Mouse (Mus musculus) limb, embryonic 14.5 days (tissue): ENCODE measurements around the gene C730034F03Rik. TPM values are rescaled to one million over a fixed set of nuclear protein-coding genes. Genes with fewer than 3 reads are reported as not detected.

ENCODE experiments used
- ATAC-seq: fragments of 200-750 bp; cut with Nextera tagmentation; 2 replicates; pipeline ENCODE4 v1.8.0; 2017; ENCODE audit warnings: low read depth, moderate number of reproducible peaks, moderate TSS enrichment; ENCODE audit not compliant: low FRiP score
- DNase-seq: peaks from one replicate; pipeline ENCODE4 v3.0.0-alpha.2; 2015; ENCODE audit warnings: low spot score
- H3K27ac ChIP-seq: fragments of 300-500 bp; sonication (generic); replicated peaks from 2 replicates; pipeline ENCODE4 v1.5.1; 2014; ENCODE audit warnings: low read depth, mild to moderate bottlenecking, low read length, moderate library complexity, mixed read lengths
- H3K27me3 ChIP-seq: fragments of 300-500 bp; sonication (generic); 2 replicates; pipeline ENCODE4 v1.6.1; 2014; ENCODE audit warnings: low read length, mixed read lengths; ENCODE audit not compliant: control insufficient read depth, insufficient read depth
- H3K36me3 ChIP-seq: fragments of 300-500 bp; sonication (generic); 2 replicates; pipeline ENCODE4 v1.6.1; 2014; ENCODE audit warnings: mild to moderate bottlenecking, low read length, moderate library complexity, mixed read lengths; ENCODE audit not compliant: control insufficient read depth, insufficient read depth
- H3K4me1 ChIP-seq: fragments of 300-500 bp; sonication (generic); 2 replicates; pipeline ENCODE4 v1.6.1; 2014; ENCODE audit warnings: antibody characterized with exemption, low read length, mixed read lengths; ENCODE audit not compliant: control insufficient read depth, insufficient read depth
- H3K4me2 ChIP-seq: fragments of 300-500 bp; sonication (generic); replicated peaks from 2 replicates; pipeline ENCODE4 v1.6.1; 2014; ENCODE audit warnings: low read depth, mild to moderate bottlenecking, low read length, moderate library complexity; ENCODE audit not compliant: severe bottlenecking
- H3K4me3 ChIP-seq: fragments of 300-500 bp; sonication (generic); replicated peaks from 2 replicates; pipeline ENCODE4 v1.5.1; 2014; ENCODE audit warnings: low read length
- H3K9ac ChIP-seq: fragments of 300-500 bp; sonication (generic); 2 replicates; pipeline ENCODE4 v1.6.1; 2014; ENCODE audit warnings: mild to moderate bottlenecking, low read depth, low read length, moderate library complexity; ENCODE audit not compliant: severe bottlenecking
- H3K9me3 ChIP-seq: fragments of 300-500 bp; sonication (generic); 2 replicates; pipeline ENCODE4 v1.6.1; 2016; ENCODE audit warnings: low read length; ENCODE audit not compliant: control insufficient read depth
- POLR2A ChIP-seq: fragments of 200-500 bp; IDR thresholded peaks from 2 replicates; pipeline ENCODE4 v1.8.0; 2012; ENCODE audit warnings: inconsistent platforms, mild to moderate bottlenecking, moderate library complexity, borderline replicate concordance; ENCODE audit not compliant: insufficient read depth, insufficient read length; ENCODE audit errors: extremely low read depth
- WGBS: fragments of 180-500 bp; shearing (Covaris S2); extraction: QIAGEN DNeasy Blood & Tissue Kit; methylation state at CpG from one replicate; pipeline ENCODE4 v1.1.7; 2014; 5-methylcytosine and 5-hydroxymethylcytosine counted together
- polyA plus RNA-seq, 2 experiments: library from polyadenylated mRNA; depleted of rRNA in 1 of 2; stranded (reverse) in 1 of 2; unstranded in 1 of 2; fragments of >200 nt; fragmentation: Nextera tagmentation in 1 of 2; extraction: Ambion mirVana in 1 of 2; gene quantifications; 2 replicates each; pipeline versions ENCODE4 v1.2.1 to v1.2.3; 2012 to 2014

C730034F03Rik gene
- polyA plus RNA-seq, 2 experiments = 1.4 to 1.8 TPM

DNA sequence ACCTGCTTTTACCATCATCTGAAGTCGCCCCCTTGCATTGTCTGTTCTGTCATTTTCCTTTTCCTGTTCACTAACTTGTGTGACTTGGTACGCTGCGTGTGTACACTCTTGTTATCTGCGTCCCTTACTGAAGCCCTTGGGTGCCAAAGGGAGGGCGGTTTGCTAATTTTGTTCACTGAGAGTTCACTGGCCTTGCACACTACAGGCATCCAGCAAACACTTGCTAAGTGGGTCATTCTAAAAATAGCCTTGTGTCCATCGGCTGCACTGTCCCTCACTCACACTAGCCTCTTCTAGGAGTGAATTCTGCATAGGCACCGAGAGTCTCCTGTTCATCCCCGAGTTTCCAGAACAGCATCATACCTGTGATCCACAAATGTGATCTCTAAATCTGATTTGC, 14.1 kb upstream of the C730034F03Rik start:
- H3K27me3 ChIP-seq = no peaks in the 10 kb centered on the region
- no peak overlapping the region for H3K9ac ChIP-seq
- no peak overlapping the region for H3K27ac ChIP-seq
- no peak overlapping the region for H3K4me2 ChIP-seq
- H3K4me1 ChIP-seq = no peaks in the 10 kb centered on the region
- 89% methylated on average over 8 of the region's 8 CpGs for WGBS
- peaks cover 5% of the 10 kb centered on the region for H3K36me3 ChIP-seq
- ATAC-seq = no peak
- no peak for TF ChIP-seq POLR2A
- H3K4me3 ChIP-seq = no peak overlapping the region
- no peaks in the 10 kb centered on the region for H3K9me3 ChIP-seq
- no peak for DNase-seq

DNA sequence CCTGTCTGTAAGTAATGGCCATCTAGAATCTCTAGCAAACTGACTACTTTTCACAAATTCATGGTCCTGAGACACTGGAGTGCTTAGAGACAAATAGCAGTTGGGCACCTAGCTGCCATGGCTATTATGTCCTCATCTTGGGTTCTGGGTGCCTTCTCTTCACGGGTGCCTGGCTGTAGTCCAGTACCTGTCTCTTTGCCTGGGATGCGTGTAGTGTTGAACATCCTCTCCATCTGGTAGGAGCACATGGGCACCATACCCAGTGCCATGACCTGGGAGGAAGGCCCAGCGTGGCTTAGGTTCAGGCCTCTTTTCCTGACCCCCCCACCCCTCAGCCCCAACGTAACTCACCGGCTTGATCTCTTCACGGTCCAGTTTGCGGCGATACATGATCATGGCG, 7.5 kb upstream of the C730034F03Rik start:
- no peak for ATAC-seq
- WGBS = 87% methylated on average over 9 of the region's 9 CpGs
- H3K9ac ChIP-seq = no peak overlapping the region

DNA sequence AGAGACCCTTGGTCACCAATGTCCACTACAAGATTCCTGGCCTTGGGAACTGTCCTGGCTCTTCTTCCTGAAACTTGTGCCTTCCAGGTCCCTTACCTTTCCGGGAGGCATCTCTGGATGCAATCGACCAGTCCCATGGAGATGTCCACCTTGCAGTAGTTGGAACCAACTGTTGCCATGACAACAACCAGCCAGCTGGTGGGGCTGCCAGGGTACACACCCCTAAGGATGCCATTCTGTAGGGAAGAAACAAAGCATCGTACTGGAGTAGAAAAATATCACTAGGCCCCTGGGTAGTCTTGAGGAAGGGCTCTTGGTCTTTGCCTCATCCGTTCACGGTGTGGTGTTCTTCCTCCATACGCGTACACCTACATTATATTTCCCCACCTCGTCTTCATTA, 4.8 kb upstream of the C730034F03Rik start:
- Histone ChIP-seq H3K36me3 (peaks cover 30% of the 10 kb centered on the region), H3K4me3 (no peak overlapping the region), H3K9ac (no peak overlapping the region), H3K4me1 (peaks cover 6% of the 10 kb centered on the region), H3K27ac (no peak overlapping the region), H3K4me2 (no peak overlapping the region), H3K9me3 (no peaks in the 10 kb centered on the region), H3K27me3 (no peaks in the 10 kb centered on the region)
- DNase-seq = no peak
- WGBS = 86% methylated on average over 8 of the region's 8 CpGs
- ATAC-seq = no peak
- TF ChIP-seq POLR2A = no peak

More for the DNA sequence above, 7.5 kb upstream of the C730034F03Rik start:
- Histone ChIP-seq H3K27me3 (no peaks in the 10 kb centered on the region), H3K36me3 (peaks cover 23% of the 10 kb centered on the region), H3K4me1 (no peaks in the 10 kb centered on the region), H3K27ac (no peak overlapping the region), H3K9me3 (no peaks in the 10 kb centered on the region), H3K4me3 (no peak overlapping the region), H3K4me2 (no peak overlapping the region)
- DNase-seq = no peak
- TF ChIP-seq POLR2A = no peak

DNA sequence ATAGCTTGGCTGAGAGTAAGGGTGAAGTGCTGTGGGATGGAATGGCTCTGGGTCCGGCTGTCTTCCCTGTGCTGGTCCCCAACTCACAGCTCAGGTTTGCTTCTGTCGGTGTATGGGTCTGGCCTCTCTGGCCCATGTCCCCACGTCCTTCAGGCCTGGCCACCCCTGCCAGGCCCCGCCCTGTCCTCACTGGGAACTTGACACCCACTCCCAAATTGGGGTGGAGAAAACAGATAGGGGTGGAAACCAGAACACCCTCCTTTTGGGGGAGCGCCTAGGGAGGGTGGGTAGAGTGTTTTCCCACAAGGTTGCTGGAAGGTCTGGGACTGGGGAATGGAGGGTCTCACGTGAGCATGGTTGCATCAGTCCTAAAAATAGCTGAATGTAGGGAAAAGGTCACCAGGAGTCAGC, 3.7 kb upstream of the C730034F03Rik start, which contains the start of gene Cpt1b:
Gene Cpt1b, minus strand, starts transcription at position 153 of the 411 bp plus-strand sequence.
- Histone ChIP-seq H3K9ac (no peak within 1 kb of the TSS), H3K4me1 (peaks cover 6% of the 10 kb centered on the region), H3K4me3 (no peak within 1 kb of the TSS), H3K36me3 (peaks cover 23% of the 10 kb centered on the region), H3K9me3 (no peaks in the 10 kb centered on the region), H3K27ac (no peak within 1 kb of the TSS), H3K4me2 (no peak within 1 kb of the TSS), H3K27me3 (no peaks in the 10 kb centered on the region)
- no peak for TF ChIP-seq POLR2A
- WGBS = 29% methylated on average over 6 of the region's 6 CpGs
- DNase-seq (no peak), ATAC-seq (no peak)

DNA sequence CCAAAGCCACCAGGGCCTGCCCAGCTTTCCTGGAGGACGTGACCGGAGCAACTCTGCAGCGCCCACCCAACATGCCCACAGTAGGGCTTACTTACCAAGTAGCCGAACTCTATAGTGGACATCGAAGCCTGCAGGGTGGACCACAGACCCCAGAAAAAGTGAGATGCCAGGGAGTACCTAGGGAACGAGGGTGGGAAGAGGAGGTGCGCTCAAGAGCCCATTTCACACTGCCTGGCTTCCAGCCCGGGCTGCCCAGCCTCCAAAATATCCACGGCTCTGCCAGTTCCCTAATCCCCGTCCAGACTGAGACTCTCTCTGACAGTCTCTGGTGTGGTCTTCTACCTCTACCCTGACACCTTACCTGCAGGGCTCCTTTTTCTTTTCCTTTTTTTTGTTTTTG, 2.7 kb upstream of the C730034F03Rik start:
- Histone ChIP-seq H3K4me2 (no peak overlapping the region), H3K9ac (no peak overlapping the region), H3K27me3 (no peaks in the 10 kb centered on the region), H3K27ac (no peak overlapping the region), H3K36me3 (peaks cover 23% of the 10 kb centered on the region), H3K4me1 (peaks cover 6% of the 10 kb centered on the region), H3K9me3 (no peaks in the 10 kb centered on the region), H3K4me3 (no peak overlapping the region)
- no peak for TF ChIP-seq POLR2A
- 92% methylated on average over 9 of the region's 10 CpGs for WGBS
- no peak for ATAC-seq
- no peak for DNase-seq
